Mouse (Mus musculus): ENCODE results near the gene Kirrel2.
A peak's percentile ranks its signal among the peaks of the same experiment; 100 is the strongest.

Gene Kirrel2

DNA sequence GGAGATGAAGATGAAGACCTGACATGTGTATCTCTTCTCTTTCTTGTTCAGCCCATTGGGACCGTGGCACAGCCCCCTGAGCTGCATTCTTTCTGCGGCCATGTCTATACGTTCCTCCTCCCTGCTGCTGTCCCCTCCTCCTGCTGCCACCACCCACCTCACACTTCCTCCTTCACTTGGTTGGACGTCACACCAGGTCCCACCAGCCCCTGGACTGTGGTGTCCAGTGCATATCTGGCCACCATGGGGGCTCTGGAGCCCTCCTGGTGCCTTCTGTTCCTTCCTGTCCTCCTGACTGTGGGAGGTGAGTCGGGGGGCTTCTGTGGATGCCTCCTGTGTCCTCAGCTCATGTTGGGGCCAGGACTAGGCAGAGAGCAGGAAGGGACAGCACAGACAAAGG lies 43.9 kb downstream of the Kirrel2 start, which contains the start of gene Tyrobp:
Gene Tyrobp (plus strand): TSS at position 165 of the 400 bp plus-strand sequence.
- DNase-seq (ENCODE audit: low spot score in 2 of 2): peak; percentile 48 to 76

DNA sequence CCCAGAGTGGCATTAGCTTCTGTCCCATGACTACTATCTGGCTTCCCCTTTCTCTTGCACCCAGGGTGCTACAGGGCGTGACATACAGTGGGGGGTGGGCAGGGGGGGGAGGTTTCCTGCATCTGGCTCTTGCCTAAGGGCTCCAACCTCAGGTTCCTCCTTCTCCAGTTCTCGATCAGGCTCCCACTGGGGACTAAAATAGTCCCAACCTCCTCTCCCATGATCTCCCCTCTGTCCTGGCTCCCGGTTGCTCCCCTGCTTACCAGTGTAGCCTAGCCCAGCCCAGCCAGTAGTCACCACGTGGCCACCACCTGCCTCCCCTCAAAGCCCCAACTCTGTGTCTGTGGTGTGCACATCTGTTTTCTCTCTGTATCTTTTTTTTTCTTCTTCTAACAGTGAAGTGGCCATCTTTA lies 44.7 kb downstream of the Kirrel2 start:
- DNase-seq (ENCODE audit: low spot score in 2 of 2): peak; percentile 46 to 75

GRCm38 (mm10) chr7:30411023-30411422 lies 46.5 kb downstream of the Kirrel2 start:
- DNase-seq (ENCODE audit: low spot score in 2 of 2): no peak

GRCm38 (mm10) chr7:30409789-30410188 lies 47.7 kb downstream of the Kirrel2 start:
- no peak for DNase-seq (ENCODE audit: low spot score in 2 of 2)

- DNase-seq (ENCODE audit: low spot score in 2 of 2): no peak
Observed at GRCm38 (mm10) chr7:30408639-30409038, 48.9 kb downstream of the Kirrel2 start.

- DNase-seq (ENCODE audit: low spot score in 2 of 2): no peak
Observed at GRCm38 (mm10) chr7:30402343-30402742, 55.1 kb downstream of the Kirrel2 start.

DNA sequence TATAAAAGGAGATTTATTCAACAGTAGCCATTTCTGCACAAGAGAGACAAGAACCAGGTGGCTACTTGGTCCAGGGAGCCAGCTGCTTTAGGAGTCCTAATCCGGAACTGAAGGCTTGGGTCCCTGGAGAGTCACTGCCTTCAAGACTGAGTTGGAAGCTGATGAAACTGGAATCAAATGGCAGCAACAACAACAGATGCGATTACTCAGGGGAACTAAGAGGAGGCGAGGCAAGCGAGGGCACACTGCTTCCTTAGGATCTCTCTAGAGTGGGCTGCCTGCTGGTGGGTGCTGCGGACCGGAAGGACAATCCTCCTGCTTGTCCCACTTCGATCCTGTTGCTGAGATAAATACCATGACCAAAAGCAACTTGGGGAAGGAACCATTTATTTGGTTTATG lies 57.8 kb downstream of the Kirrel2 start:
- no peak for DNase-seq (ENCODE audit: low spot score in 2 of 2)

Data from spleen, postnatal 4 days (tissue).